Mouse (Mus musculus) ovary, adult 18-20 months (tissue): Measurements from ENCODE around the gene Fut8.

ENCODE experiments used
- DNase-seq: peaks from one replicate; pipeline ENCODE4 v3.0.0; 2022; ENCODE audit warnings: low spot score, mixed read lengths

Fut8 gene

GRCm38 (mm10) chr12:77305502-77305901 is 67.6 kb downstream of the Fut8 start:
- DNase-seq: no peak

- no peak for DNase-seq
Observed at GRCm38 (mm10) chr12:77306759-77307314, 68.9 kb downstream of the Fut8 start.

DNA sequence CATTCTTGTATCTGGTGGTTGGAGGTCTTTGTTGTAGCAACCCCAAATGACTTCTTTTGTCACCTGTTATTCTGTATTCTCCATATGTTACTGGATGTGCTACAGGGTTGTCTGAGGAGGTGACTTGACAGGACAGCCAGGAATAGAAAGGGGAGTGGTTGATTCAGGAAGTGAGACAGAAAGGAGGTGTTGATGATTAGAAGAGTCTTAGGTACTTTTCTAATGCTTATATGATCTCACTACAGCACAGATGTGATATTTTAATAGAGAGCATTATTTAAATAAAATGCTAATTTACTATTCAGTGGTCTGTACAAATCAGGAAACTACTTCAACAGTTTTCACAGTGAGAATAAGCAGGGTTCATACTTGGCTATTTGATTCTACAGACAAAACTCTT is 71.6 kb downstream of the Fut8 start:
- no peak for DNase-seq

GRCm38 (mm10) chr12:77313502-77313901 is 75.6 kb downstream of the Fut8 start:
- DNase-seq: no peak

GRCm38 (mm10) chr12:77324142-77324541 is 86.2 kb downstream of the Fut8 start:
- no peak for DNase-seq

DNA sequence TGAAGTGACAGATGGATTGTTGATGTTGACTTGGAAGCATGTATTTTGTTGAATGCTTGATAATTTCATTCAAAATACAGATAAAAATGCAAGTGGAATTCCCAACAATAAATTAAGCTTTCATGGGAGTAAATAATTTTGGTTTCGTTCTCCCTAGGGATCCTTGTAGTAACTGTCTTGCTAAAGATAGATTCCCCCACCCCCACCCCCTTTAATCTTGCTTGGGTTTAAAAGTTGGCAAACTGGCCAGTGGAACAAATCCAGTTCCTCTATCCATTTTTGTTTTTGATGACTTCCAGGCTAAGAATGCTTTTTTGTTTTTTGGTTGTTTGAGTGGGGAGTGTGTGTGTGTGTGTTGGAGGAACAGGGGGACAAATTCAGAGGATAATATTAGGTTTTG is 108.6 kb downstream of the Fut8 start:
- DNase-seq: no peak

DNA sequence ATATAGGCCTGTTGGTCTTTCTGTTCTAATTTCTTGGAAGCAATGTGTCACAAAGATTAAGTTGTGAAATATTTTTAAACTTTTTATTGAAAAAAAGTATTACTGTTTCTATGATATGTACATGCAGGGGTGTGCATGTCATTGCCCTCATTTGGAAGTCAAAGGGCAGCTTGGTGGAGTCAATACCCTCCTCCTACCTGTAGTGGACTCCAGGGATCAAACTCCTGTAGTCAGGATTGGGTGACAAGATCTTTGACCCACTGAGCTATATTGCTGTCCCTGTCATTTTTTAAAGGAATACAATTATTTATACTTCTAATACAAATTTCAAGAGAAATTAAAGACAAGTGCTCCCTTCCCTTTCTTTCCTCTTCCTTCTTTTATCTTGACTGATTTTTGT is 111.6 kb downstream of the Fut8 start:
- DNase-seq: no peak

- no peak for DNase-seq
Observed at GRCm38 (mm10) chr12:77415720-77416119, 177.8 kb downstream of the Fut8 start.

GRCm38 (mm10) chr12:77421667-77422393 is 183.9 kb downstream of the Fut8 start:
- no peak for DNase-seq

DNA sequence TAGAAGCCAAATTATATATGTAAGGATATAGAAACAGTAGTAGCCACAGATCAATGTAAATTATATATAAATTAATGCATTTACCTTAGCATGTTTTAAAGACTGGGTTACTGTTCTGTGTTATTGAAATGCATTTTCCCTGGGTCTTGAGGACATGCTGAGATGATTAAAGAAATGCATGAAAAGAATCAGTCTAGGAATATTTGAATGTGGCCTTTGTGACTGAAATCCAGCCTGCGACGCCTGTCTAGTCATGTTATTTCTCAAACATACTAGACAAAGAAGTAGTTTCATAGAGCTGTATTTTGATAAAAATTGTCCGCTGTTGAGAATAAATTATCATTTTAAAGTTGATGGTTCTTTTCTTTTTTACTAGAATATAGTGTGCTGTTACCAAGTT is 188.2 kb downstream of the Fut8 start:
- DNase-seq: no peak

- no peak for DNase-seq
Observed at GRCm38 (mm10) chr12:77428165-77428564, 190.2 kb downstream of the Fut8 start.

- no peak for DNase-seq
Observed at GRCm38 (mm10) chr12:77429381-77429780, 191.5 kb downstream of the Fut8 start.

DNA sequence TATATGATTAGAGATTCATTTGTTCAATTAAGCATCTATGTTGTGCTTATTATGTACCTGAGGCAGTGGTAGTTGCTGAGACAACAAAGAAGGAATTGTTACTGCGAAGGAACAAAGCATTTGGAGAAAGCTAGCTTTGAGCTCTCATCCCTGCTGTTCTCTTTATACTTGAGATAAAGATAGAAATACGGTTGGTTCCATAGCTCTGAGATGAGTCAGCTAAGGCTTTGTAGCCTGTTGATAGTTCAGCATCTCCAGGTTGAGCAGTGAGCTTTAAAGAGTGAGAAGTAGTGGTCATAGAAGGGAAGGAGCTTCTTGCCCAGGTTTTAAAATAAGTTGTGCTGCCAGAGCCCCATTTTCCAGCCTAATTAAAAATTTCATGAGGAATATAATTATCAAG is 198.8 kb downstream of the Fut8 start:
- no peak for DNase-seq

DNA sequence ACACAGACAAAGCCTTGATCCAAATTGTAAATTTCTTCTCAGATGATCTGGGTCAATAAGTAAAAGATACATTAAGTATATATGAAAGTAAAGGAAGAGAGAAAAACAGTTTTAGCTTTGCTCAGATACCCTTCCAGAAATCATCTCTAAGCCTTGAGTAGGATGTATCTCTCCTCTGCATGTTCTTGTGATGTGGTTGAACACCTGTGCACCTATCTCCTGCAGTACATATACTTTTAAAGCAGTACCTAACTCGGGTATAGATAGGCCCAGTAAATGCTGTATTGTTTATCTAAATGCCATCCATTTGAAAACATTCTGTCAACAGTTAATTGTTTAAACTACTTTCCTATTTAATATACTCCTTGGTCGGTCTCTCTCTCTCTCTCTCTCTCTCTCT is 212.9 kb downstream of the Fut8 start:
- DNase-seq: no peak

DNA sequence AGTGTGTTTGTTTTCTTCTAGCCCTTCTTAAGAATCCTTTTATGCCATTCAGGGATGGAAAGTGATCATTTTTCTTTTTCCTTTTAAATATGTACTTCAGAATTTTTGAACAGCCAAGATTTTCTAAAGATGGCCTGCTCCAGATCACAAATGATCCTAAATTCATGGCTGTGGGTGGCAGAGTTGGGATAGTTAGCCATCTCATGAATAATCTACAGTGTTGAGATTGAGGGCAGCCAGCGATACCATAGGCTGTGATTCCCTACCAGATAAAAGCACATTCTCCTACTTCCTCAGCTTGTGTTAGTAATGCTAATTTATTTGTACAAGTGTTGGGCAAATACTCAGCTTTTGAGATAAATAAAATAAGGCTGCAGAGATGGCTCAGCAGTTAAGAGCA is 228.3 kb downstream of the Fut8 start:
- no peak for DNase-seq

DNA sequence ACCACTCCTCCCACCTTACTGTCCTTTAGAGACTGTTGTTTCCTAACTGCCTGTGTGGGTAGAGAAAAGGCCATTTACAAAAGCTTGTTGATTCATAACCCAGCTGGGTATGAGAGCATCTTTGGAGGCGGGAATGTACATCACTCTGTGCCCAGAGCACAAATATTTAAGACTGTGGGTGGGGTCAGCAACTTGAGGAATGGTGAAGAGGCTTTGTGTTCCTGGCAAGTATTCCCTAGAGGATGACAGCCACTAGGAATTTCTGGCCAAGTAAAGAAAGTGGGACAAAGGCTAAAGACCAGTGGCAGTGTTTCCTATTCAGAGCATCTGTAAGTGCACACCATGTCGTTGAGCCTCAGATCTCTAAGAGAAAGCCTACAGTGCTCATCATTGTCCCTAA is 242.0 kb downstream of the Fut8 start:
- no peak for DNase-seq

DNA sequence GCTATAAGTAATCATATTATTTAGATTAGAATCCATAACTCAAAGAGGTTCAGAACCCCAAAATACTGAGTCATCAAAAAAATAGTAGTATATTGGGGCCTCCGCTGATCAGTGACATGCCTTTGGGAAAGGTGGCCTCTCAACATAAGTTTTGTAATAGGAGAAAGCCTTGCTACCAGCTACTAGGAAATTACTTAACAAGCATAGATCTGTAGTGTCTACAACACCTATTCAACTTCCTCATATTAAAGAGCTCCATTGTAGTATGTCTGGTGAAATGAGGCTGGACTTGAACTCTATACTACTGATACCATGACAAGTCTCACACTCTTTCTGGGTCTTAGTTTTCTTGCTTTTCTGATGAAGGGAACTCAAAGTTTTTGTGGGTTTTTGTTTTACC is 243.2 kb downstream of the Fut8 start:
- DNase-seq: no peak

GRCm38 (mm10) chr12:77481799-77482198 is 243.9 kb downstream of the Fut8 start:
- DNase-seq: no peak

DNA sequence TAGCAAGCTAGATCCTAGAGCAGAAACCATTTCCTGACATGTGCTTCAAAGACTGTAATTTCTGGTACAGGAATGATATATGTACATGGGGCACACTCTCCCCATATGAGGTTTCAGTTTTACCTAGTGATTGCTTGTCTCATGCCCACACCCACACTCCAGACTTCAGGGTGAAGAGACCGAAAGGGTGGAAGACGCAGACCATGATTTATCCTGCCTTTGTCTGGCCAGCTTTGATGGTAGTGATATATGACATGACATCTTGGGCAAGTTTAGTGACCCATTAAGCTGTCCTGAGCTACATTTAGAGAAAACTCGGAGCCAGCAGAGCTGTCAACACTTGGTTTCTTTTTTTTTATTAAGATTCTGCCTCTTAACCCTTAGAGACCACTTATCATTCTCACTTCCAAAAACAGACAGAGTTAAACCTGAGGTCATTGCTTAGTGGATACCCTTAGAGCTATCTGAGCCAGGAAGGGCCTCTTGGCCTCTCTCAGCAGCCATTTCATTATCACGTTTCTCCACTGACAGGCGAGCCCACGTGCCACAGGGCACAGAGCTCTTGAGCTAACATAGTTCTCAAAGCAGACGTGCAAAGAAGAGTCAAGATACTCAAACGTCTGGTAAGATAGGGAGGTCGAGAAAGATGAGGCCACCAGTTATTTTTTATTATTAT is 245.4 kb downstream of the Fut8 start:
- DNase-seq: no peak

DNA sequence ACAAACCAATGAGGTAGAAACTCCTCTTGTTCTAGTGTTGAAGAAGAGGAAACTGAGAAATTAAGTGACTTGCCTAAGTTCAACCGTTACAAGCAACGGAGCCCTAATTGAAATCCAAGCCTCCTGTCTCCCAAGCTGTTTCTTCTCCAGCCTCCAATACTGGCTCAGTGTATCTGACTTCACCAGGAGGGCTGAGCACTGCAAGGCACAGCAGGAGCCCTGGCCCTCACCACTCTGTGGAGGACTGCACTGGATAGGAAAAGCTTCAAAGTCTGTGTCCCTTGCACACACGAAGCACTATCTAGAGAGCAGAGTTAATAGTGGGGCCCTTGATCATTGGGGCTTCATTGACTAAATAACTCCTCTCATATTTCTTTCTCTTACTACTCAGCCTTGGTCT is 246.8 kb downstream of the Fut8 start:
- no peak for DNase-seq

DNA sequence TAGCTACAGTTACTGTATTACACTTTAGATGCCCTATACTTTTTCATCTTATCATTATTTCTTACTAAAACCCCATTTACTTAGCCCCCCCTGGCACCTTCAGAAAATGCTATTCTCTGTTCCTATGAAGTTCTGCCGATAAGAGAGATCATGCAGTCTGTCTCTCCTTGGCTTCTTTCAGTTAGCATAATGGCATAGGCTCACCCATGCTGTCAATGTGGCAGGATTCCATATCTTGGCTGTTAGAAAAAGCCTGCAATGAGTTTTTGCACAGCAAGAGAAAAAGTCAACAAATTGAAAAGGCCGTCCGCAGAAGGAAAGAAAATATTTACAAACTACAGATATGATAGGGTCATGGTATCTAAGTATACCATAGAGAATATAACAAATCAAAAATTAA is 253.6 kb downstream of the Fut8 start:
- DNase-seq: no peak

DNA sequence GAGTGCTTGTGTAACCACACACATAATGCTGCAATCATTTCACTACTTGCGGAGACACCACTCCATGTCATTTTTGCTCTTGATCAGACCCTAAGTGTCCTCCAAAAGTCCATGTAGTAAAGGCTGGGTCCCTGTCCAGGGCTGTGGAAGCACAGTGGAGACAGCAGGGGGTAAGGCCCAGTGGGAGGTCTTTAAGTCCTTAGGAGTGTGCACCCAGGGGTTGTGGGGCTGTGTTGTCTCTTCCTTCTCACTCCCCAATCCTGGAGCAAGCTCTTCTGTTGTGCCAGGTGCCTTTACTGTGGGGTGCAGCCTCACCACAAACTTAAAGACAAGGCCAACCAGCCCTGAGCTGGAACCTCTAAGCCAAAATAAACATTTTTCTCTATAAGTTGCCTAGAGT is 257.9 kb downstream of the Fut8 start:
- no peak for DNase-seq

GRCm38 (mm10) chr12:77498153-77498552 is 260.2 kb downstream of the Fut8 start:
- no peak for DNase-seq
